Mouse (Mus musculus) cerebellum, adult 2 months (tissue): ENCODE measurements around the gene Pth1r.

Experiments used
- CTCF ChIP-seq: fragments of 200-500 bp; IDR thresholded peaks from 2 replicates; pipeline ENCODE4 v1.5.1; 2011; ENCODE audit warnings: low read depth, mild to moderate bottlenecking, control low read depth, low read length, moderate library complexity, borderline replicate concordance; ENCODE audit not compliant: insufficient read depth
- POLR2A ChIP-seq: fragments of 200-500 bp; IDR thresholded peaks from 2 replicates; pipeline ENCODE4 v1.6.1; 2011; ENCODE audit warnings: low read length, control low read depth, borderline replicate concordance; ENCODE audit not compliant: insufficient read depth

DNA sequence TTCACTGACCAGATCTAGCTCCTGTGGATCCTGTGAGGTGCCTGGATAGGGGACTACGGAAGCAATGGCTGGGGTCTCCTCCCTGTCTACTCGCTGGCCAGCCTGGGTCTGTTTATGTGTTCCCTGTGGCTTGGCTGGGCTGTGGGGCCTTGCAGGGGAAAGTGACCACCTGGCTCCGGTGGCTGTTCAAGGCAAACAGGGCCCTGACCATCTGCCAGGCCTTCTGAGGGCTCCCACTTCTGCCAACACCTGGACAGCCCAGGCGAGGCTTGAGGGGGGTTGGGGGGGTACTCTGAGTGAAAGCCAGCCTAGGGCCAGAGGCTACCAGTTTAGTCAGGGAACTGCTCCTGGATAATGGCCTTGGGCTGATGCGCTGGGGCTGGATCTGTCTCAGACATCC lies 27.0 kb downstream of the Pth1r start:
- TF ChIP-seq CTCF (no peak), POLR2A (no peak)
